Mouse (Mus musculus) small intestine, adult 2 months (tissue): ENCODE results near the gene Mcts2. TPM values are rescaled to one million over a fixed set of nuclear protein-coding genes. Genes with fewer than 3 reads are reported as not detected.
A peak's percentile ranks its signal among the peaks of the same experiment; 100 is the strongest.

Source experiments
- H3K27ac ChIP-seq: fragments of 200-500 bp; 2 replicates; pipeline ENCODE4 v1.5.1; 2012; ENCODE audit warnings: low read depth, low read length, control low read depth, inconsistent platforms; ENCODE audit not compliant: insufficient read depth
- H3K27me3 ChIP-seq: fragments of 200-500 bp; 2 replicates; pipeline ENCODE4 v1.6.1; 2012; ENCODE audit warnings: mild to moderate bottlenecking, moderate library complexity, low read length, inconsistent platforms; ENCODE audit not compliant: control insufficient read depth, insufficient read depth
- H3K36me3 ChIP-seq: fragments of 200-500 bp; 2 replicates; pipeline ENCODE4 v1.6.1; 2012; ENCODE audit warnings: mild to moderate bottlenecking, low read length, control low read depth, inconsistent platforms; ENCODE audit not compliant: control insufficient read depth, insufficient read depth
- H3K4me1 ChIP-seq: fragments of 200-500 bp; 2 replicates; pipeline ENCODE4 v1.6.1; 2012; ENCODE audit warnings: low read length, inconsistent platforms, mixed read lengths; ENCODE audit not compliant: control insufficient read depth, insufficient read depth, insufficient read length
- H3K4me3 ChIP-seq: fragments of 200-500 bp; 2 replicates; pipeline ENCODE4 v1.5.1; 2012; ENCODE audit warnings: low read depth, mild to moderate bottlenecking, control low read depth, inconsistent platforms, low read length, moderate library complexity
- CTCF ChIP-seq: fragments of 200-500 bp; IDR thresholded peaks from 2 replicates; pipeline ENCODE4 v1.5.1; 2012; ENCODE audit warnings: low read depth, mild to moderate bottlenecking, control low read depth, inconsistent platforms, low read length, moderate library complexity, mixed read lengths; ENCODE audit not compliant: insufficient replicate concordance, insufficient read length; ENCODE audit errors: extremely low read depth
- POLR2A ChIP-seq: fragments of 200-500 bp; IDR thresholded peaks from 2 replicates; pipeline ENCODE4 v1.6.1; 2012; ENCODE audit warnings: low read depth, mild to moderate bottlenecking, control low read depth, inconsistent platforms, low read length, moderate library complexity
- WGBS: fragments of 180-500 bp; shearing (Covaris S2); methylation state at CpG from one replicate; pipeline ENCODE4 v1.1.7; 2018; 5-methylcytosine and 5-hydroxymethylcytosine counted together
- polyA plus RNA-seq: library from polyadenylated mRNA; depleted of rRNA; stranded (reverse); fragments of >200 nt; gene quantifications from 2 replicates; pipeline ENCODE4 v1.2.3, GENCODE M21; 2012

Gene Mcts2
- polyA plus RNA-seq, 1 experiment = 1.7 TPM

DNA sequence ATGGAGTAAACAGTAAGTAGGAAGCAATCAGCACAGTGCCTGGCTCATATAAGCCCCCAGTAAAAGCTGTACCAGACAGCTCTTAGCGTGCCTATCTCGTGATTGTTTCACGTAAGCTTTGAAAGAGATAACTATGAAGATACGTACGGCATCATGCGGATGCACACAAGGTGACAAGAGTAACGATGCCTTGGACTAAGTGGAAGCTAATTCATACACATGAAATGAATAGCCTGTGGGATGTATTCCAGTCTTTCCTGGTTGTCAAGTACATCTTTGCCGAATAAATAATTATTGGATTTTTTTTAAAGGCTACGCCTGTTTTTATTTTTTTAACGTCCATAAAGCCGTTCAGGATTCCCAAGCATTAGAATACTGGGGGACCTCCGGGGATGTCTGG is 436 bp upstream of the Mcts2 start:
- H3K4me3 ChIP-seq = no peak overlapping the region; the same call in 1 of the 2 replicates
- no peak overlapping the region for H3K27ac ChIP-seq
- H3K36me3 ChIP-seq = peaks cover 63% of the 10 kb centered on the region
- no peaks in the 10 kb centered on the region for H3K27me3 ChIP-seq
- 61% methylated on average over 12 of the region's 12 CpGs for WGBS
- H3K4me1 ChIP-seq = peaks cover 6% of the 10 kb centered on the region; the same call in 1 of the 2 replicates
- TF ChIP-seq CTCF (no peak), POLR2A (no peak)

GRCm38 (mm10) chr2:152691564-152692217 is 4.9 kb downstream of the Mcts2 start:
- Histone ChIP-seq H3K27ac (no peak overlapping the region), H3K4me3 (no peak overlapping the region), H3K36me3 (peaks cover 36% of the 10 kb centered on the region), H3K4me1 (peaks cover 3% of the 10 kb centered on the region; the same call in 1 of the 2 replicates), H3K27me3 (no peaks in the 10 kb centered on the region)
- 73% methylated on average over 7 of the region's 7 CpGs for WGBS
- TF ChIP-seq CTCF (peak; percentile 36; the same call in 1 of the 2 replicates), POLR2A (no peak)

DNA sequence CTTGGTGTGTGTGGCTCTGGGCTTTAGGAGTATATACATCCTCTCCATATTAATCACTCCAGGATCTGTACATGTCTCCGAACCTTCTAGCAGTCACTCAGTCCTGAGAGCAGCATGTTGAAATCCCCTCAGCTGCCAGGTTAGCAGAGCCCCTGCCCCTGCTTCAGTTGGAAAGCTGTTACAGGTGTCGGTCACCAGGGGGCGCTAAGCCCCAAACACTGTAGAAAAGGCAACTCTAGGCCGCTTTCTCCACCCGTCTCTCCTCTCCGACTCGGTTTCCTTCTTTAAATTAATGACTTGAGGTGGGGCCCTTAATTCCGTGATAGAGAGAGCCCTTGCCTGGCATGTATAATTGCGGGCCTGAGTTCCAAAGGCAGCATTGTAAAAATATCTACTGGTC is 6.4 kb downstream of the Mcts2 start:
- Histone ChIP-seq H3K4me3 (no peak overlapping the region), H3K27ac (no peak overlapping the region), H3K27me3 (no peaks in the 10 kb centered on the region), H3K36me3 (peaks cover 30% of the 10 kb centered on the region), H3K4me1 (peaks cover 8% of the 10 kb centered on the region; the same call in 1 of the 2 replicates)
- WGBS = 9% methylated on average over 9 of the region's 9 CpGs
- peak; percentile 98; the same call in 1 of the 2 replicates for TF ChIP-seq CTCF
- no peak for TF ChIP-seq POLR2A

DNA sequence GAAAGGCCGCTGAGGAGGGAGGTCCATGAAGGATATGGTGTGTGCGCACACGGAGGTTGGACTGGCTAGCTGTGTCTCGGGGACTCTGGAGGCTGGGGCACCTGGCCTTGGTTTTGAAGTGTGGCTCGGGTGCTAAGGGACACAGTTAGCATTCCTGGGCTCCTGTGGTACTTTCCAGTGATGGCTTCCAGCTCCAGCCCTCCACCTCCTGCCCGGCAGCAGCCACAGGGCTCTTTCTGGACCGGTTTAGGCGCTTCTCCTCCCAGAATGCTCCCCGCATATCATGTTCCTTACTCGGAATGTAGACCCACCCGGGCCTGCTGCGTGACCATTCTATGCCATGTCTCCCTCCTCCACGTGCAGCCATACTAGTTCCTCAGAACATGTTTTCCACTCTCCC is 6.9 kb downstream of the Mcts2 start:
- H3K4me1 ChIP-seq = peaks cover 8% of the 10 kb centered on the region; the same call in 1 of the 2 replicates
- WGBS = 86% methylated on average over 13 of the region's 13 CpGs
- no peaks in the 10 kb centered on the region for H3K27me3 ChIP-seq
- no peak overlapping the region for H3K27ac ChIP-seq
- H3K4me3 ChIP-seq = no peak overlapping the region
- peaks cover 30% of the 10 kb centered on the region for H3K36me3 ChIP-seq
- TF ChIP-seq POLR2A (no peak), CTCF (no peak)

DNA sequence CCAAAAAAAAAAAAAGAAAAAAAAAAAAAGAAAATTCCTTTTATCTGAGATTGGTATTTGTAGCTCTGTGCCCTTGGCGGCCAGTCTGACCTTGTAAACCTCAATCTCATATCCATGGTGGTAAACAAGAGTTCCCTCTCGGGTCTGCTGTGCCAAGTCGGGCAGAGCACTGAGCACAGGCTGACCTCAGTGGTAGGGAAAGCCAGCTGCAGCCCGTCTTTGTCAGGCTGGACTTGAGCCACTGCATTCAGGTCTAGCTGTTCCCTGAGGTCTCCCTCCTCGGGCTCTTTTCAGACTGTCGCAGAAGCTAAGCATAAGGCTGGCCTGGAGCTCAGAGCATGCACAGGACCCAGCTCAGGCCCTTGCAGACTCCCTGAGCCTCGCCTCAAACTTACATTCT is 7.9 kb downstream of the Mcts2 start:
- H3K4me3 ChIP-seq = no peak overlapping the region
- WGBS = 79% methylated on average over 7 of the region's 7 CpGs
- no peaks in the 10 kb centered on the region for H3K27me3 ChIP-seq
- peaks cover 8% of the 10 kb centered on the region; the same call in 1 of the 2 replicates for H3K4me1 ChIP-seq
- no peak for TF ChIP-seq CTCF
- no peak for TF ChIP-seq POLR2A
- peaks cover 32% of the 10 kb centered on the region for H3K36me3 ChIP-seq
- no peak overlapping the region for H3K27ac ChIP-seq

DNA sequence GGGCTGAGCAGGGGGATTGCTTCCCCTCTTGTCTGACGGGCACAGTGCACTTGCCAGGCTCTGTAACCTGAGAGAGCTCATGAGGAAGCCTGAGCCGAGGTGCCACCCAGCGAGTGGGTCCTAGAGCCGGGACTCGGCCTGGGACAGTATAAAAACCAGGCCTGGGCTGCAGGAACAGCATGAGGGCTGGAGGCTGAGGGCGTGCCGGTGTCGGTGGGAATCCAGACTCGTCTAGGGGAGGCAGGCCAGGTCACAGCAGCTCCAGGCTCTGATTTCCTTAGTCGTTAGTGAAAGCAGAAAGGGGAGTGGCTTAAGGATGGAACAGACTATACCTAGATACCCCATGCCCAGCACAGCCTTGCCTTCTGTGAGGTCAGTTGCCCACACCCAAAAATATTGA is 9.2 kb downstream of the Mcts2 start:
- no peak overlapping the region for H3K27ac ChIP-seq
- H3K36me3 ChIP-seq = peaks cover 35% of the 10 kb centered on the region
- H3K4me3 ChIP-seq = no peak overlapping the region
- 81% methylated on average over 10 of the region's 10 CpGs for WGBS
- H3K4me1 ChIP-seq = peaks cover 8% of the 10 kb centered on the region; the same call in 1 of the 2 replicates
- TF ChIP-seq CTCF = no peak
- no peak for TF ChIP-seq POLR2A
- H3K27me3 ChIP-seq = no peaks in the 10 kb centered on the region

- H3K36me3 ChIP-seq = peaks cover 41% of the 10 kb centered on the region
Measured at GRCm38 (mm10) chr2:152696476-152697164, 9.8 kb downstream of the Mcts2 start.

More at GRCm38 (mm10) chr2:152696476-152697164, 9.8 kb downstream of the Mcts2 start:
- TF ChIP-seq POLR2A (no peak), CTCF (peak; percentile 98)
- Histone ChIP-seq H3K4me3 (no peak overlapping the region), H3K4me1 (peaks cover 8% of the 10 kb centered on the region; the same call in 1 of the 2 replicates), H3K27ac (0 out of 2 replicates have a peak overlapping the region, but pooled peaks have one; percentile 40), H3K27me3 (no peaks in the 10 kb centered on the region)
- WGBS = 41% methylated on average over 20 of the region's 20 CpGs
